Mouse (Mus musculus) right cerebral cortex, postnatal 10 days (tissue): ENCODE data around the gene Lrrc32.

Experiments used
- DNase-seq, 2 experiments: peaks; one replicate each; pipeline ENCODE4 v3.0.0; 2021; ENCODE audit warnings: low spot score in 2 of 2

Gene Lrrc32

DNA sequence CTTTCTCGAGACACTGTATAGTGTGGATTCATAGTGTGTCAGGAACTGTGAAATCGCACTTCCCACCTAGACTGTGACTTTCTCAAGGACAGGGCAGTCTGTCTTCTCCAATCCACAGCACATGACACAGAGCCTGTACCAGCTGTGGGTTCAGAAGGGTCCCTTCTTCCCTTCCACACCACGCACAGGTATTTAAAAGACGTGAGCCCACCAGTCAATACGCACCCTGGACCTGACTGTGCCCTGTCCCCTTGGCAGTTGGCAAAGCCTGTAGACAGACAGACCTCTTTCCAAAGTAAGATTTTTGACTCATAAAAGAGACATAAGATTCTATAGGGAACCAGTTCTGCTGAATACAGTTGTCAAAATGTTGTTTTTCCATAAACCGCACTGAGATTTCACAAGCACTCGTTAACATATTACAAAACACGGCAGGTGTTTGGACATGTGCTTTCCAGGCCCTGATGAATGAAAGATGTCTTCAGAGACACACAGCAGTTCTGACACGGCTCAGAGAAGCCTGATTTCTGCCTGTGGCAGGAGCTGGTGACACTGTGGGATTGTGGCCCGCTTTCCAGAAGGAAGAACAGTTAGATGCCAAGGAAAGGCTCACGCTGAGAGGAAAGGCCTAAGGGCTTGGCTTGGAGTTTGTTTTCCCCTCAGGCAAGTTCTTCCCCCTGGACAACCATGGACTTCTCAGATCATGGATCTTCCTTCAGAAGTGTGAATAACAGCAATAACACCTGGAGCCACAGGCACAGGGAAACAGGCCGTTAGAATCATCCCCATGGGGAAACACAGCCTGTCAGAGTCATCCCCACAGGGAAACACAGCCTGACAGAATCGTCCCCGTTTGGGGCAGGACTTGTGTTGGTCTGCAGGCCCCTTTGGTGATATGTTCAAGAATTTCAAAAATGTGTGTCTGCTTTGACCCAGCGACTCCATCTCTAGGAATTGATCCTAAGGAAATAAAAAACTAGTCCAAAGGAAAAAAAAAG lies 22.2 kb downstream of the Lrrc32 start:
- no peak for DNase-seq

DNA sequence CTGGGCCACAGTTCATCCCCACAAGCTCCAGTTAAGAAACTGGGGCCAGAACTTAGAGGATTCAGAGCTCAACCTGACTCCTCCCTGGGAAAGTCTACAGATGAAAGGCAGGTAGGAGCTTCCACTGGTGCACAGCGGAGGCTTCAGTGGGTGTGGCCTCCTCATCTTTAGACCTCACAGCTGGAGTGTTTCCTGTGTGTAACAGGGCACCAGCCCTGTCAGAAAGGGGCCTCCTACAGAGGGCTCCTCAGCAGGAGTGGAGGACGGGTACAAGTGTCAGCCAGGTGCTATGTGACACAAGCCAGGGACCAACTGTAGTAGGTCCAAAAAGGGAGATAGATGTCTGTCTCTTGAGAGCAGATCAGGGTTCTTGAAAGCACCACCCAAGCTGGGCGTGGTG lies 24.2 kb downstream of the Lrrc32 start:
- DNase-seq = no peak

DNA sequence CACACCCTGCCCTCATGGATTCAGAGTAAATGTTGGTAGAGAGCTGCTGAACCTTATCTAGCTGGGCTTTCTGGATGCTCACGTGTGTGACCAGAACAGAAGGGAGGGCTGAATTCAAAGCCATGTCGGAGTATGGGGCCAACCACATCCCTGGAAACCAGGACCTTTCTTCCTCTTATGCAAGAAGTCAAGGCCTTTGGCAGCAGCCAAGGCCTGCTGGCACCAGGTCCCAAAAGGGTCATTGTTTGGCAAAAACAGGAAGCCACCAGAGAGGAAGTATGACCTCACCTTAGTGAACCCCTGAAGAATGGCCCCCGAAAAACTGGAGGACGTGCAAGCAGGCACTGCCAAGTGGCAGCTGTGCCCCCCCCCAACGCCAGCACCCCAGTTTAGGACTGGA lies 33.5 kb downstream of the Lrrc32 start:
- peak in 1 of 2 experiments; percentile 32 for DNase-seq

- peak in 1 of 2 experiments; percentile 29 for DNase-seq
Measured at GRCm38 (mm10) chr7:98523070-98523812, 34.2 kb downstream of the Lrrc32 start.

GRCm38 (mm10) chr7:98523813-98524361 lies 34.8 kb downstream of the Lrrc32 start:
- DNase-seq = peak; percentile 75 to 81

DNA sequence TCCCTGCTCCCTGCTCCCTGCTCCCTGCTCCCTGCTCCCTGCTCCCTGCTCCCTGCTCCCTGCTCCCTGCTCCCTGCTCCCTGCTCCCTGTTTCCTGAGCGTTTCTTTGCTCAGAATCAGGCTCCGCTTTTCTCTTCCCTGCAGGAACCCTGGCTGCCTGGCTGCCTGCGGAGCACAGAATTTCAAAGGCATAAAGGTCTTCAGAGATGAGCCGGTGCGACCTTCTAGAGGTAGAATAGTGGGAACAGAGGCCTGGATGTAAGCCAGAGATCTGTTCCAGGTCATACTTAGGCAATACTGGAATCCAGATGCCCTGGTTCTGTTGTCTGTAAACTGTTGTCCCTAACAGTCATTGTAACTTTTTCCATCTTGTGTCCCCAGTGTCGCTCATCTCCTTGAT lies 35.3 kb downstream of the Lrrc32 start:
- DNase-seq = no peak

DNA sequence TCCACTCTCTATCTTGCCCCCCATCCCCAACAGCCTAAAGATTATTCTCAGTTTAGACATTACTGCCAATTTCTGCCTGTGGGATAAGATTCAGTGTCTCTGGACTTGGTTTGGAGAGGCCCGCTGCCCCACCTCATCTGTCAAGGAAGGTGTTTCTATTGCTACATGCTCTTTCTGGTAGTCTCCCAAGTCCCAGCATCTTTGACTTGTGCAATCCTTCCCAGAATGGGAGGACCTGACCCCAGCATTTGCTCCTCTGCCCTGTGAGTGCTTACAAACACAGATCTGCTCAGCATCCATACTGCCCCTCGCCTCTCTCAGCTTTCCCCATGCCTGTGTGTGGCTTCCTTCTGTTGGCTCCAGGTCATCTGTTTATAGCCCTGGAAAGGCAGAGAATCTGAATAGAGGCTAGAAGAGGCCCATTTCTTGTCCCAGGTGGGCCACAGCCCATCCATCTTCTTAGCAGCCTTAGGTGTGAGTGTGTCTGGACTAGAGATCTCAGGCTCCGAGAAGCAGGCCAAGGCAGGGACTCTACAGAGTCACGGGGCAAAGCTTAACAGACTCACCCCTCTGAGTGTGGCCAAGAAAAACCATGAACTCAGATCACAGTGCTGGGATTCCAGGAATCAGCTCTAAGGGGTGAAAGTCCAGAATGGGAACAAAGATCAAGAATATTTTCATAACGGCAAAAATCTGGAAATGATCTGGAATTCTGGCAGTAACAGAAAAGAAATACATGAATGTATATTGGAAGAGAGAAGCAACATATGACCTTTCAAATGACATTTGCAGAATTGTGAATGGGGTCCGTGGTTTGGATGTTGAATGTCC lies 36.0 kb downstream of the Lrrc32 start:
- no peak for DNase-seq

GRCm38 (mm10) chr7:98527085-98527484 lies 38.0 kb downstream of the Lrrc32 start:
- no peak for DNase-seq

- no peak for DNase-seq
Measured at GRCm38 (mm10) chr7:98531612-98532011, 42.5 kb downstream of the Lrrc32 start.

DNA sequence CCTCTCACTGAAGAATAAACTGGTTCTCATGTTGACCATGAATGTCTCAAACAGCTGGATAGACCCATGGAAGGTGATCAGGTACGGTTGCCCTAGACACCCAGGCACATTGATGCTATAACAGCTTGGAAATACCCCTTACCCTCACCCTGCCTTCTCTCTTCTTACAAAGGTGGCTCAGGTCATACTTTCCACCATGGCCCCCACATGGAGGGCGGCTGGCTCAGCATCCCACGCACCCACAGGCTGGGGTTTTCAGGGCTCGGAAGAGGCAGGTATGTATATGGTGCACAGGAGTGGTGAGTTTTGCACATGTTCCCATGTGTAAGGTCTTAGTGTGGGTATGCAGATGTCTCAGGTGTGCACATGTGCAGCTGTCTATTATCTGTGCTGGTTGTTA lies 43.9 kb downstream of the Lrrc32 start:
- no peak for DNase-seq

GRCm38 (mm10) chr7:98534432-98534855 lies 45.4 kb downstream of the Lrrc32 start:
- DNase-seq = no peak

- no peak for DNase-seq
Measured at GRCm38 (mm10) chr7:98535191-98535590, 46.1 kb downstream of the Lrrc32 start.

- DNase-seq = no peak
Measured at GRCm38 (mm10) chr7:98535882-98536281, 46.8 kb downstream of the Lrrc32 start.

DNA sequence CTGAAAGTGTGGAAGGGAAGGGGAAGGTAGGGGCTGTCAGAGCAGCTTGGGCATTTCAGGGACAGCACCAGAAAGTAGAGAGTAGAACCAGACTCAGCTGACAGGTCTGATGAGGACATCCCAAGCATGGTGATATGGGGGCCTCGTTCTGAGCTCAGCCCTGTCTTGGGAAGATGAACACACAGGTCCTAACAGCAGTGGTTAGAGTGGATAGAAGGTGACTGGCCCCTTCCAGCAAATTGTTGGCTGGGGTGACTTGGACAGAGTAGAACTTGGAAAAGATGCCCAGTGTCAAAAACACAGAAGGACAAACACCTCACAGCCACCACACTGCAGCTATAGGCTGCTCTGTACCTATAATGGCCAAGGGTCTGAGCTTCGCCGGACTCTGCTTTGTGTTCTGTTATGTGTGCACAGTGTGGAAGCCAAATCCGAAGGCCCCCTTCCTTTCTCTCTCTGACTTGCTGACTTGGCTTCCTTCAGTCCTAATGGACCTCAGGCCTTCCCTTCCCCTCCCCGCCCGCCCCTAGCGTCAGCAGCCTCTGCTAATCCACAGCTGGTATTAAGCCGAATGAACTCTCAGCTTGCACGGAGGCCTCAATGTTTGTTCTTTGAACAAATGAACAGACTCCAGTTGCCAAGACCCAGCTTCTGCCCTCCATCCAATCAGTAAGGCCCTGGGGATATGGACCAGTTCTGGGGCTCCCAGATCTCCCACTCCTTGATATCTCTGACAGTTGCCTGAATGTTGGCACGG lies 48.3 kb downstream of the Lrrc32 start:
- DNase-seq = no peak

DNA sequence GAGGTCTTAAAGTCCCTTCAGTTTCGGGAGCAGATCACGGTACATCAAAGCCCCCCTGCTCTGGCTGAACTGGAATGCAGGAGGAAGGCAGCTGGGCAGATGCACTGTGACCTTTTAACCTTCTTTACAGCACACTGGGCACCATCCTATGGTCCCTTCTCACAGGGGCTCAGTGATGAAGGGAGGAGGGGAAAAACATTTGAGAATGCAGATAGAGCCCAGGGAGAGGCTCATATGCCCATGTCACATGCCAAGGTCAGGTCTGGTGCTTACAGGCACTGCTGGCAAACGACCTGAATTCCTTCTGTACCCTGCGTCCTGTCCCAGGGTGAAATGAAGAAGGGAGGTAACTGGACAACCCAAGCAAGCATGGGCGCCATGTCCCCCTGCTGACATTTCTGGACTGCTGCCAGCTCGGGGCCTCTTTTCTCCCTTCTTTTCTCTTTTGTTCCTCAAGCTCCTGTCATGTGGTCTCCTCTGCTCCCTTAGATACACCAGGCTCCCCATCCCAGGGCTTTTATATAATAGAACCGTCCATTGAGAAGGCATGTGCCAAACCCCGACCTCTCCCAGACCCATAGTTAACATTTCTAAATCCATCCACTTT lies 49.0 kb downstream of the Lrrc32 start:
- no peak for DNase-seq

- DNase-seq = no peak
Measured at GRCm38 (mm10) chr7:98540879-98541278, 51.8 kb downstream of the Lrrc32 start.

DNA sequence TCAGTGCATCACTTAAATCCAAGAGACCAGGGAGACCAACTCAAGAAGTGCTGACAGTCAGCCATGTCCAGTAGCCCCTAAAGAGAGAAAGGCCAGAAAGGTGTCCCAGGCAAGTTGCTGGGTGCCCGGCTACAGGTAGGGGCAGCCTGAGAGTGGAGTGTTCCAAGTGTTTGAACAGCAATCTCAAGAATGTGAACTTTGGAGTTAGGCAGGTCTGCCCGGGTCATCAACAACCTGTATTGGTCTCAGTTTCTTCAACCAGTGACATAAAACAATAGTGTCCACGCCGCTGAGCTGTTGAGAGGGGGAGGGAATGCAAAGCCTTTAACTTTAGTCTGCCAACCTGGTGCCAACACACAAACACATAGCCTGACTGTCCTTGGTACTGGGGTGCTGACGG lies 52.5 kb downstream of the Lrrc32 start:
- no peak for DNase-seq

GRCm38 (mm10) chr7:98542267-98542666 lies 53.2 kb downstream of the Lrrc32 start:
- DNase-seq = no peak

- no peak for DNase-seq
Measured at GRCm38 (mm10) chr7:98542731-98543142, 53.7 kb downstream of the Lrrc32 start.

DNA sequence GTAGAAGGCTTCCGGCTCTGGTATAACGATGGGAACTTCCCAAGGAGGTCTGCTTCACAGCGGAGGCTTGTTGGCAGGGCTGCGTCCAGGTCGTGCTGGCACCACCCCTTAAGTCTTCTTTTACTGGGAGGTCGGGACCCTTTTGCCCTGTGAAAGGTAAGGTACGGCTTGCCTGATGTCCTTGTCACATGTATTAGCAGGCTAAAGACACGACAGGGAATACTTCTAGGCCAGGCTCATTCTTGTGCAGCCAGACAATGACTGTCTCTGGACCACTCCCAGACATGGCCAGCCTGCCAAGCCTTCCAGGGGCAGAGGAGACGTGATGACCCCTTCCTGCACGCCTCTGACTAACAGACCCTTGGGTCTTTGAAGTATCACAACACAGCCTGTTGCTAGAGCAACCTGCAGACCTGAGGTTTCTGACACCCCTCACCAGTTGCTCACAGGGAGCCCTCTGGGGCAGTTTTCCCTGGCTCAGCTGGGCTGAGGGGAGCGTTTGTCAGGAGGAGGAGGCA lies 54.8 kb downstream of the Lrrc32 start:
- no peak for DNase-seq
